Mouse (Mus musculus) liver, embryonic 14.5 days (tissue): ENCODE measurements around the gene Prtg. TPM values are rescaled to one million over a fixed set of nuclear protein-coding genes. Genes with fewer than 3 reads are reported as not detected.

Experiments
- ATAC-seq: fragments of 200-750 bp; cut with Nextera tagmentation; 2 replicates; pipeline ENCODE4 v1.8.0; 2017; ENCODE audit warnings: moderate number of reproducible peaks, mild to moderate bottlenecking, moderate library complexity; ENCODE audit not compliant: insufficient read depth
- DNase-seq, 3 experiments: peaks; one replicate each; pipeline ENCODE4 v3.0.0-alpha.2; 2012 to 2013; ENCODE audit warnings: low read depth in 3 of 3, low spot score in 3 of 3
- H3K27ac ChIP-seq: fragments of 300-500 bp; sonication (generic); 2 replicates; pipeline ENCODE4 v1.5.1; 2014; ENCODE audit warnings: moderate library complexity, mild to moderate bottlenecking, control low read depth, inconsistent platforms
- H3K27me3 ChIP-seq: fragments of 300-500 bp; sonication (generic); 2 replicates; pipeline ENCODE4 v1.6.1; 2014; ENCODE audit warnings: mild to moderate bottlenecking, low read length, moderate library complexity; ENCODE audit not compliant: control insufficient read depth, insufficient read depth
- H3K36me3 ChIP-seq: fragments of 300-500 bp; sonication (generic); replicated peaks from 2 replicates; pipeline ENCODE4 v1.6.1; 2014; ENCODE audit warnings: low read depth; ENCODE audit not compliant: control insufficient read depth, insufficient read depth
- H3K4me1 ChIP-seq, 2 experiments: fragments of 200-500 bp in 1 of 2; fragments of 300-500 bp in 1 of 2; sonication (generic) in 1 of 2; replicated peaks; 2 replicates each; pipeline ENCODE4 v1.6.1; 2012 to 2014; ENCODE audit warnings: antibody characterized with exemption in 1 of 2, inconsistent platforms in 1 of 2, low read length in 1 of 2; ENCODE audit not compliant: control insufficient read depth in 2 of 2, insufficient read depth in 2 of 2
- H3K4me2 ChIP-seq: fragments of 300-500 bp; sonication (generic); 2 replicates; pipeline ENCODE4 v1.6.1; 2014; ENCODE audit warnings: low read depth, mild to moderate bottlenecking, control low read depth, moderate library complexity
- H3K4me3 ChIP-seq, 2 experiments: fragments of 200-500 bp in 1 of 2; fragments of 300-500 bp in 1 of 2; sonication (generic) in 1 of 2; 2 replicates each; pipeline ENCODE4 v1.5.1; 2012 to 2014; ENCODE audit warnings: low read depth in 2 of 2, low read length in 2 of 2, mild to moderate bottlenecking in 2 of 2, control low read depth in 1 of 2, inconsistent platforms in 1 of 2, moderate library complexity in 1 of 2; ENCODE audit not compliant: insufficient read depth in 1 of 2
- H3K9ac ChIP-seq: fragments of 300-500 bp; sonication (generic); replicated peaks from 2 replicates; pipeline ENCODE4 v1.6.1; 2014; ENCODE audit warnings: mild to moderate bottlenecking, control low read depth, moderate library complexity
- H3K9me3 ChIP-seq: fragments of 300-500 bp; sonication (generic); 2 replicates; pipeline ENCODE4 v1.6.1; 2016; ENCODE audit warnings: low read length, mixed read lengths; ENCODE audit not compliant: control insufficient read depth
- CTCF ChIP-seq: IDR thresholded peaks from 2 replicates; pipeline ENCODE4 v1.5.1; 2016; ENCODE audit warnings: antibody characterized with exemption, low read depth, control low read depth
- EP300 ChIP-seq: IDR thresholded peaks from 2 replicates; pipeline ENCODE4 v1.6.1; 2016; ENCODE audit warnings: antibody characterized with exemption, low read depth
- WGBS: fragments of 180-500 bp; shearing (Covaris S2); extraction: QIAGEN DNeasy Blood & Tissue Kit; methylation state at CpG from one replicate; pipeline ENCODE4 v1.1.7; 2014; ENCODE audit not compliant: insufficient replicate concordance; 5-methylcytosine and 5-hydroxymethylcytosine counted together
- polyA plus RNA-seq, 2 experiments: library from polyadenylated mRNA; depleted of rRNA in 1 of 2; stranded (reverse) in 1 of 2; unstranded in 1 of 2; fragments of >200 nt; fragmentation: Nextera tagmentation in 1 of 2; extraction: Ambion mirVana in 1 of 2; gene quantifications; 2 replicates each; pipeline versions ENCODE4 v1.2.1 to v1.2.3; 2012 to 2014

The Prtg gene
- polyA plus RNA-seq, 2 experiments = 0.03 TPM

DNA sequence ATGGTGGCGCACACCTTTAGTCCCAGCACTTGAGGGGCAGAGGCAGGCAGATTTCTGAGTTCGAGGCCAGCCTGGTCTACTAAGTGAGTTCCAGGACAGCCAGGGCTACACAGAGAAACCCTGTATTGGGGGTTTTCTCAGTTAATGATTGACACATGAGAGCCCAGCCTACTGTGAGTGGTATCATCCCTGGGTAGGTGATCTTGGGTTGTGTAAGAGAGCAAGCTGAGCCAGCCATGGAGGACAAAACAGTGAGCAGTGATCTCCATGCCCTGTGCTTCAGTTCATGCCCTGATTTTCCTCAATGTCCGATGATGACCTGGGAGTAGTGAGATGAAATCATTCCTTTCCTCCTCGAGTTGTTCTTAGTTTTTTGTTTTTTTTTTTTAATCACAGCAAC lies 31.7 kb upstream of the Prtg start:
- TF ChIP-seq EP300 (no peak), CTCF (no peak)
- no peaks in the 10 kb centered on the region for H3K27me3 ChIP-seq

DNA sequence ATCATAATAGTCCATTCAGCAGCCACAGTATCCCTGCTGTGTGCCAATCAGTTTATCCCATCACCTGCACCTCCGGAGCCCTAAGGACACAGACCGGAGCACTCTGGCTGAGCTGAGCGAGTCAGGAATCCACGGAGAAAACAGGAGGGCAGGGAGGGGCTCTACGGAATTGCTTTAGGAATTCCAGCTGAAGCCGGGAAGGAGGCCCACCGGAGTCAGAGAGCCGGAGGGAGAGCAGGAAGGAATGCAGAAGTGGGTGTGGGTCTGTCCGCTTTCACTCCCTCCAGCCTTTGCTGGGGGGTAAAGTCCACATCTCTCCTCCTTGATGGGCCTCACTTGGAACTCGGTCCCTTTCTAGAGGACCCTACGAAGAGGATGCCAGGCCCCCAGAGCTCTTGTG lies 27.7 kb upstream of the Prtg start:
- no peak for DNase-seq
- Histone ChIP-seq H3K36me3 (no peaks in the 10 kb centered on the region), H3K4me3 (no peak overlapping the region), H3K27me3 (no peaks in the 10 kb centered on the region), H3K9ac (no peak overlapping the region), H3K9me3 (no peaks in the 10 kb centered on the region), H3K4me2 (no peak overlapping the region), H3K4me1 (peaks cover 0 to 5% of the 10 kb centered on the region in 2 experiments; a peak in 2 of 4 replicates), H3K27ac (no peak overlapping the region)
- 56% methylated on average over 11 of the region's 11 CpGs for WGBS
- ATAC-seq = no peak
- TF ChIP-seq EP300 (no peak), CTCF (no peak)

More for the DNA sequence above, 31.7 kb upstream of the Prtg start:
- ATAC-seq = no peak
- Histone ChIP-seq H3K36me3 (no peaks in the 10 kb centered on the region), H3K27ac (no peak overlapping the region), H3K4me1 (no peaks in the 10 kb centered on the region), H3K4me2 (no peak overlapping the region), H3K4me3 (no peak overlapping the region), H3K9ac (no peak overlapping the region), H3K9me3 (no peaks in the 10 kb centered on the region)
- no peak for DNase-seq
- 56% methylated on average over 4 of the region's 4 CpGs for WGBS

DNA sequence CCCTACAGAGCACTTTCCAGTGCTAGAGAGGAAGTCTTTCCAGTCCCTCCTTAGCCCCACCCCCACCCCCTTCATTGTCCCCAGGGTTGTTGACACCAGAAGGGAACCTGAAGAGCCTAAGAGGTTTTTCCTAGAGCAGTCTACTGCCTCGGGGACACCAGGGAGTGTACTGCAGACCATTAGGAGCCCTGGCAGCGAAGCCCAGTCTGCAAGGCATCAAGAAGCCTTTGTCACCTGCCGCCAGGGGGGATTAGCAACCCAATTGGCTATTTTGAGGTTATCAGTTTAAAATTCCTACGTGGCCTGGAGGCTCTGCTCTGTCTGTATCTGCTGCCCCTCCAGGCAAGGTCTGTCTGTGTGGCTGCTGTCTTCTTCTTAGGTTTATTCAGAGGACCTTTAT lies 26.9 kb upstream of the Prtg start:
- H3K36me3 ChIP-seq = no peaks in the 10 kb centered on the region
- H3K27ac ChIP-seq = no peak overlapping the region
- ATAC-seq (no peak), DNase-seq (no peak)
- no peak for TF ChIP-seq EP300
- TF ChIP-seq CTCF = no peak
- H3K4me1 ChIP-seq = peaks cover 0 to 5% of the 10 kb centered on the region in 2 experiments; a peak in 2 of 4 replicates
- no peaks in the 10 kb centered on the region for H3K27me3 ChIP-seq
- no peak overlapping the region for H3K4me2 ChIP-seq
- H3K9me3 ChIP-seq = no peaks in the 10 kb centered on the region
- WGBS = 27% methylated on average over 4 of the region's 4 CpGs
- H3K9ac ChIP-seq = no peak overlapping the region
- no peak overlapping the region for H3K4me3 ChIP-seq

DNA sequence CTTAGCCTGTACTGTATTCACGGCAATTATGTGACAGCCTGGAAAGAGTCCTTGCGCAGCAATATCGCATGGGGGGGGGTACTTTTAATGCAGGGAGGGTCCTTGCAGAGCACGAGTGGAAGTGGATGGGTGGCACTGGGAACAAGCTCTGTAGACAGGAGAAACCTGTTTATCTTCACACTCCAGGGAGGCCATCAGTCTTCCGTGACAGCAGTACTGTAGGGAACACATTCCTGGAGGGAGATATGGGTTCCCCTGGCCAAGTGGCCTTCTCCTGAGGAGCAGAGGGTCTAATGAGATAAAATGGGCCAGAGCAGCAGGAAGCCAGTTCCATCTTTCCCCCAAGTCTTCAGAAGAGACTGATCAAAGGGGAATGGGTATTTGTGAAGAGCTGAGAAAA lies 26.0 kb upstream of the Prtg start:
- WGBS = 36% methylated on average over 5 of the region's 5 CpGs
- no peak overlapping the region for H3K9ac ChIP-seq
- no peak overlapping the region for H3K27ac ChIP-seq
- H3K27me3 ChIP-seq = no peaks in the 10 kb centered on the region
- no peaks in the 10 kb centered on the region for H3K36me3 ChIP-seq
- H3K4me2 ChIP-seq = no peak overlapping the region
- ATAC-seq = no peak
- peaks cover 0 to 5% of the 10 kb centered on the region in 2 experiments; a peak in 2 of 4 replicates for H3K4me1 ChIP-seq
- H3K4me3 ChIP-seq = no peak overlapping the region
- H3K9me3 ChIP-seq = no peaks in the 10 kb centered on the region
- no peak for DNase-seq
- TF ChIP-seq EP300 (no peak), CTCF (no peak)

DNA sequence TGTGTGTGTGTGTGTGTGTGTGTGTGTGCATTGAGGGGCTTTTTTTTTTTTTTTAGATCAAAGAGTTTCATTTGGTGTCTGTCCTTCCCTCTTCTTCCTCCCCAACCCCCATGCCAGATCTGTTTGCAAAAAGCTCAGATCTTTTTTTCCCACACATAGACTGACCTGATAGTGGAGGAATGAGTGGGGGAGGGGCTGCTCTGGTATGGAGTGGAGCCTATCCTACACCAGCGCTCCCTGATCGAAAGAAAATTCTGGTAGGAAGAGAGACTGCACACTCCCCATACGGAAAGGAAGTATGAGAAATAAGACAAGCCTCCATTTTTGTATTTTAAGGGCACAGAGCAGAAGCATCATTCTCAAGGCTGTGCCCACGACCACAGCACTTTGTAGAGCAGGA lies 25.2 kb upstream of the Prtg start:
- H3K27me3 ChIP-seq = no peaks in the 10 kb centered on the region
- no peak overlapping the region for H3K4me3 ChIP-seq
- ATAC-seq (no peak), DNase-seq (no peak)
- no peaks in the 10 kb centered on the region for H3K9me3 ChIP-seq
- TF ChIP-seq EP300 (no peak), CTCF (no peak)
- H3K4me2 ChIP-seq = no peak overlapping the region
- H3K4me1 ChIP-seq = peaks cover 0 to 5% of the 10 kb centered on the region in 2 experiments; a peak in 2 of 4 replicates
- no peaks in the 10 kb centered on the region for H3K36me3 ChIP-seq
- WGBS = 33% methylated on average over 4 of the region's 4 CpGs
- H3K9ac ChIP-seq = no peak overlapping the region
- no peak overlapping the region for H3K27ac ChIP-seq
